Mouse (Mus musculus) regulatory T cell (primary cell): ENCODE results near the gene Rps10.

Source experiments
- in situ Hi-C: fragments of 300-600 bp; cut with MboI, MseI; formaldehyde crosslinking; loops from one replicate; pipeline ENCODE4 v1.15.1; 2025; ENCODE audit warnings: high pct_unique_total_duplicates

Gene Rps10

GRCm38 (mm10) chr17:27636132-27637020, at the start of gene Rps10:
TSS of gene Rps10 (minus strand) at chr17:27636669.
- in situ Hi-C loops: no loop called here

- in situ Hi-C loops: no loop called here
These were observed 49.1 kb upstream of the Rps10 start for GRCm38 (mm10) chr17:27685550-27685913.

GRCm38 (mm10) chr17:27684886-27685549, 48.5 kb upstream of the Rps10 start:
- in situ Hi-C loops: no loop called here

- in situ Hi-C loops: no loop called here
These were observed 42.7 kb upstream of the Rps10 start for GRCm38 (mm10) chr17:27678924-27679813.

GRCm38 (mm10) chr17:27677756-27678155, 41.3 kb upstream of the Rps10 start:
- in situ Hi-C loops: no loop called here

GRCm38 (mm10) chr17:27676270-27676669, 39.8 kb upstream of the Rps10 start:
- in situ Hi-C loops: no loop called here

GRCm38 (mm10) chr17:27675453-27675852, 39.0 kb upstream of the Rps10 start:
- in situ Hi-C loops: no loop called here

GRCm38 (mm10) chr17:27673945-27674344, 37.5 kb upstream of the Rps10 start:
- in situ Hi-C loops: no loop called here

GRCm38 (mm10) chr17:27671720-27672119, 35.3 kb upstream of the Rps10 start:
- in situ Hi-C loops: no loop called here

GRCm38 (mm10) chr17:27658767-27659166, 22.3 kb upstream of the Rps10 start:
- in situ Hi-C loops: no loop called here

- in situ Hi-C loops: no loop called here
These were observed 20.7 kb upstream of the Rps10 start for GRCm38 (mm10) chr17:27657123-27657522.

- in situ Hi-C loops: no loop called here
These were observed 19.9 kb upstream of the Rps10 start for GRCm38 (mm10) chr17:27656414-27656813.

GRCm38 (mm10) chr17:27656011-27656399, 19.5 kb upstream of the Rps10 start:
- in situ Hi-C loops: no loop called here

- in situ Hi-C loops: no loop called here
These were observed 18.9 kb upstream of the Rps10 start, which contains the start of gene Pacsin1 for GRCm38 (mm10) chr17:27655089-27656010. TSS of gene Pacsin1 (plus strand) at chr17:27655509.

GRCm38 (mm10) chr17:27653253-27653959, 16.9 kb upstream of the Rps10 start:
- in situ Hi-C loops: no loop called here

GRCm38 (mm10) chr17:27652046-27652790, 15.7 kb upstream of the Rps10 start:
- in situ Hi-C loops: no loop called here

- in situ Hi-C loops: no loop called here
These were observed 14.1 kb upstream of the Rps10 start for GRCm38 (mm10) chr17:27650586-27650985.

GRCm38 (mm10) chr17:27650160-27650559, 13.7 kb upstream of the Rps10 start:
- in situ Hi-C loops: no loop called here

GRCm38 (mm10) chr17:27645807-27646206, 9.3 kb upstream of the Rps10 start:
- in situ Hi-C loops: no loop called here
